In genomic region chr2:131980866-131981265, GRCm38 (mm10) we compare ENCODE assay signal across 9 mouse cellular contexts. TPM values are rescaled to one million over a fixed set of nuclear protein-coding genes. Genes with fewer than 3 reads are reported as not detected.
A peak's percentile ranks its signal among the peaks of the same experiment; 100 is the strongest.
DNase-seq lines count a peak whose midpoint lies in the region; ATAC-seq lines count a peak whose summit lies in the region.
"Had no signal": no experiment of that assay in that cellular context is flagged by ENCODE, and none has a peak within 500 bp of the region (broad histone marks: within the 10 kb centered on the region; RNA-seq: fewer than 3 reads in every experiment).

No protein-coding gene starts in this region.

- no peaks in the 10 kb centered on the region for H3K36me3 ChIP-seq in intestine, embryonic 15.5 days
- H3K36me3 ChIP-seq: liver, embryonic 13.5 days had no signal

- H3K27ac ChIP-seq in intestine, embryonic 15.5 days, result no peak overlapping the region
- H3K27ac ChIP-seq: liver, embryonic 13.5 days had no signal

- H3K4me1 ChIP-seq in intestine, embryonic 15.5 days (replicated peaks), result 0 out of 2 replicates have a peak, but pooled peaks cover 4% of the 10 kb centered on the region
- H3K4me1 ChIP-seq: liver, embryonic 13.5 days had no signal

- no peak overlapping the region for H3K9ac ChIP-seq in intestine, embryonic 15.5 days
- H3K9ac ChIP-seq: liver, embryonic 13.5 days had no signal

- no peaks in the 10 kb centered on the region for H3K27me3 ChIP-seq in intestine, embryonic 15.5 days (replicated peaks)
- H3K27me3 ChIP-seq: liver, embryonic 13.5 days had no signal

- no peak overlapping the region for H3K4me2 ChIP-seq in intestine, embryonic 15.5 days (replicated peaks)
- H3K4me2 ChIP-seq: liver, embryonic 13.5 days had no signal

- no peak overlapping the region for H3K4me3 ChIP-seq in intestine, embryonic 15.5 days (replicated peaks)
- H3K4me3 ChIP-seq: liver, embryonic 13.5 days had no signal

- peak; percentile 49 for ATAC-seq in intestine, embryonic 15.5 days
- peak; percentile 10; the same call in 1 of the 2 replicates for ATAC-seq in megakaryocyte progenitor cell, adult 5-6 weeks (replicated peaks; ENCODE audit: poor library complexity)

- peak; percentile 12 for DNase-seq in adrenal gland, adult 8-10 months
- no peak for DNase-seq in adrenal gland, adult 18-20 months (ENCODE audit: low spot score in 2 of 2)
- DNase-seq in right cerebral cortex, postnatal 25 days, result peak; percentile 3
- no peak for DNase-seq in right cerebral cortex, postnatal 4 days
- no peak for DNase-seq in adipocyte (ENCODE audit: low spot score)
- DNase-seq in B cell, adult 2 months, result no peak
- DNase-seq: liver, embryonic 13.5 days had no signal

- H3K9me3 ChIP-seq in intestine, embryonic 15.5 days, result no peaks in the 10 kb centered on the region
- H3K9me3 ChIP-seq: liver, embryonic 13.5 days had no signal

- 30% methylated on average over 9 of the region's 9 CpGs for WGBS in intestine, embryonic 15.5 days

RNA-seq across cellular contexts. Expression of gene Prnd, which starts 30.2 kb away (rescaled TPM):
- 1 to 10 TPM in 1 of 4 experiments, under 1 TPM in 3; 0.29 to 1.1 (median 0.62) TPM for total RNA-seq in adrenal gland, adult 8-10 months (2022)
- total RNA-seq in adrenal gland, adult 18-20 months (2021), result under 1 TPM in 1 of 2 experiments, not detected in 1; 0.67 TPM
- 30.3 and 34.6 TPM in 2 replicates for polyA plus RNA-seq in intestine, embryonic 15.5 days (2015; fragmentation: Nextera tagmentation; extraction: Ambion mirVana)
- 0.46 TPM in 1 of 2 replicates, not detected in the other for total RNA-seq in megakaryocyte progenitor cell, adult 5-6 weeks (2015)
- total RNA-seq in megakaryocyte progenitor cell, adult 5-6 weeks (2017), result not detected in 2 replicates

RNA-seq across cellular contexts. Expression of gene Rassf2, which starts 49.2 kb away (rescaled TPM):
- 10 to 100 TPM; 10.2 to 14.5 (median 12.2) TPM for total RNA-seq in adrenal gland, adult 8-10 months (2022)
- 10 to 100 TPM; 11.1 to 19.0 TPM for total RNA-seq in adrenal gland, adult 18-20 months (2021)
- polyA plus RNA-seq in intestine, embryonic 15.5 days (2015; fragmentation: Nextera tagmentation; extraction: Ambion mirVana), result 7.6 and 8.0 TPM in 2 replicates
- 32.9 and 42.8 TPM in 2 replicates for total RNA-seq in megakaryocyte progenitor cell, adult 5-6 weeks (2015)
- total RNA-seq in megakaryocyte progenitor cell, adult 5-6 weeks (2017), result 65.5 and 71.5 TPM in 2 replicates

Comparison
In these comparisons a context has a peak if more than half of its experiments do, and no peak if none do; other contexts are left out.
1. DNase-seq: peak in adrenal gland, adult 8-10 months (single experiment) and right cerebral cortex, postnatal 25 days (single experiment); none in adrenal gland, adult 18-20 months (0 of 2), right cerebral cortex, postnatal 4 days (single experiment), adipocyte (single experiment) and B cell, adult 2 months (0 of 2).